Mouse (Mus musculus) gastrocnemius, postnatal 10 days (tissue): ENCODE measurements around the gene Krt10. TPM values are rescaled to one million over a fixed set of nuclear protein-coding genes. Genes with fewer than 3 reads are reported as not detected.
A peak's percentile ranks its signal among the peaks of the same experiment; 100 is the strongest.

Experiments
- DNase-seq: peaks from one replicate; pipeline ENCODE4 v3.0.0; 2021; ENCODE audit warnings: mixed read lengths
- total RNA-seq, 2 experiments: library from RNA; stranded (reverse); gene quantifications; 2 replicates each; pipeline ENCODE4 v1.2.3; 2021

The Krt10 gene
- total RNA-seq, 2 experiments from 2014 or later = 5.6 to 6.6 TPM

DNA sequence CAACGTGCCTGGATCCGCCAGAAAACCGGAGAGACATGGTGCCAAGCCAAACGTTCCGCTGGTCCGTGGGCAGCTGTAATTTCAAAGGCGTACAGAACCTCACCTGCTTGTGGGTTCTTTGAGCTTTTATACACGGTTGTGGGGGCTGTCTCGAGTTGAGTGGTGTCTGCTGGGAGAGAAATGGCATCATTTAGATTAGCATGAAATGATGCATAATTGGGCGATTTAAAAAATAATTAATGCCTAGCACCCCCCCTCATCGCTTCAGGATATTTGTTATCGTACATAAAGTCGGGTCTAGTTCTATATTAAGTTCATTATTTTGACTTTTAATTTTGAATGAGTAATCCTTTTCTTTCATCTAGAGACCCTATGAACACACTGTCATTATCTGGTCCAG lies 14.4 kb downstream of the Krt10 start, which contains the start of gene Krt28:
Gene Krt28, minus strand, starts transcription at position 101 of the 400 bp plus-strand sequence.
- DNase-seq = no peak

DNA sequence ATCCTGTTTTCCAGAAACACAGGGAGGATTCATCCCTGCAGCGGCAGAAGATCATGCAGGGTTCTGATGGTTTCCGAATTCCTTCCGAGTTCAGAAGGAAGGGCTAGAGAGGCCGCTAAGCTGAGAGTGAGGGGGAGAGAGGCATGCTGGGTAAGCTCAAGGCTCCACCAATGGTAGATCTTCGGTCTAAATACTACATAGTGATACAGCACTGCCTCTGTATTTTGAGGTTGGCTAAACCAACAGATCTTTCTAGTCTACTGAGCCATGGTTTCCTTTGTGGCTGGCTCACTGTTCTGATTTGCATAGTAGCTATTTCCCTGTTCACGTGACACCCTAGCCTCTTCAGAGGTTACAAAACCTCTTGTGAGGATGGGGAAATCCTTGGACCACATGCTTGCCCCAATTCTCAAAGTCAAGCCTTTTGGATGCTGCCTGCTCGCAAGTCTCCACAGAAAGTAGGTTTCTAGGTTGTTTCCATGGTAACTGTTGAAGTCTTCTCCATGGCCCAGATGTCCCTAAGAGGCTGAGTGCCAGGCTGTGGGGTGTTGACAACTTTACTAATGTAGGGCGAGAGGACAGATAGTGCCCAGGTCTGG lies 19.2 kb downstream of the Krt10 start:
- DNase-seq = no peak

DNA sequence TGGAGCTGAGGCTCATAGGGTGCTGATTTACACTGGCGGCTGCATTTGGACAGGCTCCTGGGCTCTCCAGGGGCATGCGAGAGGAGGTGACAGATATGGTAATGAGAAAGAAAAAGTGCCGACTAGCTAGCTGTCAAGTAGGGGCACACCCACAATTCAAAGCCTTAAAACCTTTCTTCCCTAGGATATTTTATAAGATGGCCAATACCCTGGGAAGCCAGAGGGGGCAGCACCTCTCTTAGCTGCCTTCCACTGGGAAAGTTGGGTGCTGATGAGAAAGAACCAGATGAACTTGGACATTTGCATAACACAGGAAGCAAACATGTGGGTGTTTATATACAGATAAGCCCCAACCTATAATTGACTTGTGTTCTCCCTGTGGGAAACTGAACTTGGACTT lies 19.9 kb downstream of the Krt10 start:
- DNase-seq = no peak

DNA sequence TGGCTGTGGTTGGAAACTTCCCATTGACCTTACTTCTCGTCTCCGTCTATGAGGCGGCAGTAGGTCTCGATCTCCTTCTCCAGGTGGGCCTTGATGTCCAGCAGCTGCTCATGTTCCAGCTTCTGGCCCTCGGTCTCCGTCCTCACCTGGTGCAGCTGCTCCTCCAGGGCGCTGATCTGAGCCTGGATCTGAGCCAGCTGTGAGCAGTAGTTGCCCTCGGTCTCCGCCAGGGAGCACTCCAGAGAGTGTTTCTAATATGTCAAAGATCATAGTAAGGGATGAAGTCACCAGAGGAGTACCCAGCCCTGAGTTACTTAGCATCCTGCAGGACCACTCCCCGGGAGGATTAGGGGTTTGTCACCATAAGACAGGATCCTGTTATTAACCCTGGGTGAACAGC lies 22.4 kb downstream of the Krt10 start:
- DNase-seq = peak; percentile 40

DNA sequence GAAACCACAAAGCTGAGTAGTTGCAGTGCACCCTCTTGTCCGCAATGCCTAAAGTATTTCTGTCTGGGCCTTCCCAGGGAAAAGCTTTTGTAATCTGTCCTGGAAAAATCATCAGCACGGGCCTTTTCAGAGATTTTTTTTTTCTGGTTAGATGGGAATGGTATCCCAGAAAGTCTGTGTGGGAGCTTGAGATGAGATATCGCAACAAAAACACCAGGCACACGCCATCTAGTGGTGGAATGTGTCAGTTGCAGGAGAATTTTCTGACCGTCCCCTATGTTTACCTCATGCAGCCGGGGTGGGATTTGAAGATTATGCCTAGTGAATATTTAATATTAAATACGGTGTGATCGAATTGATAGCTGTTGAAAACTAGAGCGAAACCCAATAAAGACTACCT lies 24.8 kb downstream of the Krt10 start:
- peak; percentile 23 for DNase-seq

DNA sequence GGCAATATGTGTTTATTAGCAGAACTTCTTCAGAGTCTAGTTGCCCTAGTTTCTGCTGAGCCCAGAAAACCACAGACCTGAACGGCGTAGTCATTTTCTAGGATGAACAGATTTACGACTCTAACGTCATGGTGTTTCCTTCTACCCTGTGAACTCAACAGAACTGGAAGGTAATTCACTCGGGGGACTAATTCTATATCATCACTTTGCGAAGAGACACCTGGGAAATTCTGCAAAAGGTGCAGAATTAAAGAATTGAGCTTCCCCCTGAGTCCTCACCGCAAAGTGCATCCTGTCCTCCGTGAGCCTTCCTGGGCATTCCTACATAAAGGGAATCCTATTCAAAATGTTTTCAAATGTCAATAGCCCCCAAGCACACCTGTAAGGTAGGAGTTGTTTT lies 27.7 kb downstream of the Krt10 start:
- DNase-seq = no peak

DNA sequence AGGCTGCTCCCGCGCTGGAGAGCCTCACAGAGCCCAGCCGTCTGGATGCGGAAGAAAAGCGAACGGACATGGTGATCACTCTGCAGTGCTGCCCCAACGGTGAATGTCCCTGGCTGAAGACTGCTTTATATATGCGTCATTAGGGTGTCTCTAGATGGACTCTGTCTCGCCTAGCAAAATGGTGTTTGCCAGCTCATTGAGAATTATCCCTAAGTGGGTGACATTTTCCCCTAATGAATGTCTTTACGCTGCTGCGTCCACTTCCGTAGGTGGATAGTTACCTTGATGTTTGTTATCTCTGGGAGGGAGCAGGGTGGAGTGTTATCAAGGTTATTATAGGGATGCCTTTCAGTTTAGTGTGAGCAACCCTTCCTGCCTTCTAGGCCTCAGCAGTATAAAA lies 38.2 kb downstream of the Krt10 start, which contains the start of gene Krt27:
Gene Krt27, minus strand, starts transcription at position 101 of the 400 bp plus-strand sequence.
- no peak for DNase-seq

DNA sequence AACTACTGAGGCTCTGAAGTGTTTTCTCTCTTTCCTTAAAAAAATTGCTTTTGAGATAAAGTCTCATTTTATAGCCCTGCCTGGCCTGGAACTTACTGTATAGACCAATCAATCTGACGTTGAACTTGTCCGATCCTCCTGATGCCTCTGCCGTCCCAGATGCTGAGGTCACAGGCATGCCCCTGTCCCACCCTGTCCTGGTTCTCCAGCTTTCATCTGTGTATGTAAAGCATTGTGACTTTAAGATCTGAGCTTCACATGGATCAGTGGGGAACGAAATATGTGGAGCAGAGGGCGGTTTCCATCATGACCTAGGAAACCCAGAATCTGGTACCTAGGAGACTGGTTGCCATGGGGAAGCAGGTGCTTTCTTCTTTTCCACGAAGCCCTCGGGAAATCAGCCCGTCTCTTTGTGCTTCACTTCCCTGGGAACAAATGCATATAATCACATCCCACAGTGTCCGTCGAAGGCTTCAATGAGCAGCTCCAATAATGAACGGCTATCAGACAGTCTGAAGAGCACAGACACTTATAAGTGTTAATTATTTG lies 49.8 kb downstream of the Krt10 start:
- no peak for DNase-seq

DNA sequence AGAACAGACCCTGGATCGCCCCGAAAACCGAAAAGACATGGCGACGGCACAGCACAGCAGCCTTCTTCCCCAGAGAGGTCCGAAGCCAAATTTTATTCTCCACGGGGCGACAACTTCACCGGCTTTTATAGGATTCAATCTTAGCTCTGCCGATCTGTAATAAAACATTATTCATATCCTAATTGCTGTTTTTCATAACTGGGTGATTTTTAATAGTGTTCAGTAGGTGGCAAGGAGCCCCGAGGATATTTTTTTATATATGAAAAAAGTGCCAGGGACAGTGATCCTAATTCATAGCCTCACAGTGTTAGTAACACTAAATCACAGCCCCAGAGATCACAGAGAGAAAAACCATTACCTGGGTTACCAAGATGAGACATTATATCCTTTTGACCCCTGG lies 51.3 kb downstream of the Krt10 start, which contains the start of gene Krt26:
Gene Krt26, minus strand, starts transcription at position 101 of the 400 bp plus-strand sequence.
- DNase-seq = no peak

Other genes starting within 250 kb of the Krt10 start
- gene Ccr7, start 234.3 kb downstream of the Krt10 start, total RNA-seq = under 1 TPM; 0.14 to 0.23 TPM
- gene Smarce1, start 158.3 kb downstream of the Krt10 start, total RNA-seq = 10 to 100 TPM; 55.5 to 63.5 TPM
- gene Krt222, start 145.3 kb downstream of the Krt10 start, total RNA-seq = 10 to 100 TPM in 1 of 2 experiments, 1 to 10 TPM in 1; 9.3 to 11.7 TPM
- gene Krt24, start 104.1 kb downstream of the Krt10 start, total RNA-seq = not detected
- under 1 TPM in 1 of 2 experiments, not detected in 1; 0.14 TPM for gene Krt25, start 66.4 kb downstream of the Krt10 start, total RNA-seq
- not detected for gene Krt26, start 51.4 kb downstream of the Krt10 start, total RNA-seq
- gene Krt27, start 38.3 kb downstream of the Krt10 start, total RNA-seq = not detected
- under 1 TPM in 1 of 2 experiments, not detected in 1; 0.16 TPM for gene Krt28, start 14.5 kb downstream of the Krt10 start, total RNA-seq
- not detected for gene Krt12, start 32.9 kb upstream of the Krt10 start, total RNA-seq
- gene Krt20, start 48.8 kb upstream of the Krt10 start, total RNA-seq = under 1 TPM in 1 of 2 experiments, not detected in 1; 0.12 TPM
- gene Krt23, start 103.8 kb upstream of the Krt10 start, total RNA-seq = under 1 TPM in 1 of 2 experiments, not detected in 1; 0.16 TPM
- not detected for gene Krt39, start 132.0 kb upstream of the Krt10 start, total RNA-seq
- not detected for gene Krt40, start 153.8 kb upstream of the Krt10 start, total RNA-seq
- not detected for gene Krtap3-3, start 161.5 kb upstream of the Krt10 start, total RNA-seq
- gene Krtap3-2, start 167.5 kb upstream of the Krt10 start, total RNA-seq = not detected
- not detected for gene Gm11939, start 170.1 kb upstream of the Krt10 start, total RNA-seq
- gene Krtap3-1, start 177.3 kb upstream of the Krt10 start, total RNA-seq = not detected
- not detected for gene Krtap1-5, start 191.7 kb upstream of the Krt10 start, total RNA-seq
- not detected for gene Krtap1-4, start 194.3 kb upstream of the Krt10 start, total RNA-seq
- gene Krtap1-3, start 202.0 kb upstream of the Krt10 start, total RNA-seq = not detected
- gene Krtap9-3, start 208.7 kb upstream of the Krt10 start, total RNA-seq = not detected
- gene Gm11938, start 213.9 kb upstream of the Krt10 start, total RNA-seq = not detected
- gene Gm11937, start 220.8 kb upstream of the Krt10 start, total RNA-seq = not detected
- not detected for gene Krtap2-4, start 225.5 kb upstream of the Krt10 start, total RNA-seq
- gene Gm11562, start 231.1 kb upstream of the Krt10 start, total RNA-seq = not detected
- not detected for gene Krtap4-1, start 238.9 kb upstream of the Krt10 start, total RNA-seq
- gene Krtap4-2, start 245.7 kb upstream of the Krt10 start, total RNA-seq = not detected